Mouse (Mus musculus) liver, embryonic 11.5 days (tissue): ENCODE measurements around the gene Gm21885. TPM values are rescaled to one million over a fixed set of nuclear protein-coding genes. Genes with fewer than 3 reads are reported as not detected.

ENCODE experiments used
- ATAC-seq: fragments of 200-750 bp; cut with Nextera tagmentation; replicated peaks from 2 replicates; pipeline ENCODE4 v1.8.0; 2017; ENCODE audit warnings: moderate number of reproducible peaks, mild to moderate bottlenecking, moderate TSS enrichment, moderate library complexity; ENCODE audit not compliant: low FRiP score
- DNase-seq: peaks from one replicate; pipeline ENCODE4 v3.0.0-alpha.2; 2017; ENCODE audit warnings: low spot score
- H3K27ac ChIP-seq: fragments of 300-500 bp; sonication (generic); 2 replicates; pipeline ENCODE4 v1.5.1; 2014; ENCODE audit warnings: mild to moderate bottlenecking, low read depth, low read length, control low read depth
- H3K27me3 ChIP-seq: fragments of 300-500 bp; sonication (generic); replicated peaks from 2 replicates; pipeline ENCODE4 v1.6.1; 2014; ENCODE audit warnings: low read length, mixed read lengths; ENCODE audit not compliant: control insufficient read depth, insufficient read depth
- H3K36me3 ChIP-seq: fragments of 300-500 bp; sonication (generic); 2 replicates; pipeline ENCODE4 v1.6.1; 2014; ENCODE audit warnings: mild to moderate bottlenecking, low read length, moderate library complexity, mixed read lengths; ENCODE audit not compliant: control insufficient read depth, insufficient read depth
- H3K4me1 ChIP-seq: fragments of 300-500 bp; sonication (generic); replicated peaks from 2 replicates; pipeline ENCODE4 v1.6.1; 2014; ENCODE audit warnings: low read length, mixed read lengths; ENCODE audit not compliant: control insufficient read depth, insufficient read depth
- H3K4me2 ChIP-seq: fragments of 300-500 bp; sonication (generic); 2 replicates; pipeline ENCODE4 v1.6.1; 2014; ENCODE audit warnings: mild to moderate bottlenecking, control low read depth, moderate library complexity
- H3K4me3 ChIP-seq: fragments of 300-500 bp; sonication (generic); 2 replicates; pipeline ENCODE4 v1.5.1; 2014; ENCODE audit warnings: low read depth, low read length, control low read depth
- H3K9ac ChIP-seq: fragments of 300-500 bp; sonication (generic); 2 replicates; pipeline ENCODE4 v1.6.1; 2014; ENCODE audit warnings: low read depth, low read length, control low read depth
- H3K9me3 ChIP-seq: fragments of 300-500 bp; sonication (generic); 2 replicates; pipeline ENCODE4 v1.6.1; 2016; ENCODE audit warnings: low read length, inconsistent platforms, mixed read lengths; ENCODE audit not compliant: control insufficient read depth
- WGBS: fragments of 180-500 bp; shearing (Covaris S2); extraction: QIAGEN DNeasy Blood & Tissue Kit; methylation state at CpG from one replicate; pipeline ENCODE4 v1.1.7; 2014; 5-methylcytosine and 5-hydroxymethylcytosine counted together
- polyA plus RNA-seq: library from polyadenylated mRNA; unstranded; fragments of >200 nt; fragmentation: Nextera tagmentation; extraction: Ambion mirVana; gene quantifications from 2 replicates; pipeline ENCODE4 v1.2.1, GENCODE M21; 2014

Gene Gm21885
- polyA plus RNA-seq, 1 experiment from 2014 or later = not detected

DNA sequence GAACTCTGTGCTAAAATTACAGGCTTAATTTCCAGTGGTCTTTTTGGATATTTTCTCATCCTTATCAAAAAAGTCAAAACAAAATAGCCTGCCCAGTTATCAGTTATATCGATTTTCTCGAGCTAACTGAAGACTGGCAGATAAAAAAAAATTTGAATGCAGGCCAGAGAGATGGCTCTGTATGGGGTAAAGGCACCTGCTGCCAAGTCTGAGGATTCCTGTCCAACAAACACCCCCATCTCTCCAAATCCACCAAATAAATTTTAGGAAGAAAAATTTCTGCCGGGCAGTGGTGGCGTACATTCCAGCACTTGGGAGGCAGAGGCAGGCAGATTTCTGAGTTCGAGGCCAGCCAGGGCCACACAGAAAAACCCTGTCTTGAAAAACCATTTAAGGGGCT, 36.4 kb downstream of the Gm21885 start:
- Histone ChIP-seq H3K9me3 (no peaks in the 10 kb centered on the region), H3K9ac (no peak overlapping the region), H3K4me2 (peak overlapping the region; percentile 26), H3K4me1 (peaks cover 58% of the 10 kb centered on the region), H3K27ac (no peak overlapping the region), H3K27me3 (no peaks in the 10 kb centered on the region), H3K4me3 (0 out of 2 replicates have a peak overlapping the region, but pooled peaks have one; percentile 5), H3K36me3 (peaks cover 4% of the 10 kb centered on the region; the same call in 1 of the 2 replicates)
- 68% methylated on average over 5 of the region's 5 CpGs for WGBS
- ATAC-seq = no peak
- no peak for DNase-seq

DNA sequence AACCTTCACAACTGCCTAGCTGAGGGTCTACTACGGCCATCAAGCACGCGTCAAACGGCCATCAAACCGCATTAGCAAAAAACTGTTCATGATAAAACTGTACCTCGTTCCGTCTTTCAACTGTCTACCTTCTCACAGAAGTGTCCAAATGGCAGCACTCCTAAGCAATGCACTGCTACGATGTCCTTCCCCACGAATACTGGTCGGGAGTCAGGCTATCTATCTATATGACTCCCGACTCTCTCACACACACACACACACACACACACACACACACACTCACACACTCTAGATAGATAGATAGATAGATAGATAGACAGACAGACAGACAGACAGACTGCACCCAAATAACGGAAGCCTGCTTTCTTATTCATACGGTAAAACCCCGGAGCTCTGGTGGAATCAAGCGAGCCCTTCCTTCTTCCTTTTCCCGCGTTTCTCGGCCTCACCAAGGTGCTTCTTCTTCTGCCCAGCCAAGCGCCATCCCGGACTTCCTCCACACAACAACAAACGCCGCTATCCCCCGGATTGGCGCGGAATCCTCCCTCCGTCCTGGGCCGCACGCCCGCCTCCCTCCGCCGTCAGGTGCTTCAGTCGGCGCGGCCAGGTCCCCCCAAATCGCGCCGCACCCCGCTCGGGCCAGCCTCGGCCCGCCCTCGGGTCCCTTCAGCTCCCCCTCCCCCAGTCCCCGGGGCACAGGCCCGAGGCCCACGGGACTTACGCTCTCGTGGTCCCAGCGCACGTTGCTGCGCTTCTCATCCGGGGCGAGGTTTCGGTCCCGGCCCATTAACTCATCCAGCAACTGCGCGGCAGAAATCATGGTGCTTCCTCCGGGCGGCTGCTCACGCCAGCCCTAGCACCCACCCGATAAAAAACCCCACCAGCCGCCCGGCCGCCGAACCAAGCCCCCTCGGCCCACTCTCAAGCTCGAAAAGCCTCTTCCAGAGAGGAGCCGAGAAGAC, 39.6 kb downstream of the Gm21885 start:
- DNase-seq (peak; percentile 65), ATAC-seq (peak; percentile 62)
- H3K27me3 ChIP-seq = no peaks in the 10 kb centered on the region
- H3K4me1 ChIP-seq = peaks cover 33% of the 10 kb centered on the region
- H3K27ac ChIP-seq = peak overlapping the region; percentile 96
- WGBS = under 1% methylated on average over 67 of the region's 67 CpGs
- peak overlapping the region; percentile 99 for H3K4me3 ChIP-seq
- H3K4me2 ChIP-seq = peak overlapping the region; percentile 78
- H3K9me3 ChIP-seq = no peaks in the 10 kb centered on the region
- peak overlapping the region; percentile 100 for H3K9ac ChIP-seq
- peaks cover 4% of the 10 kb centered on the region; the same call in 1 of the 2 replicates for H3K36me3 ChIP-seq

DNA sequence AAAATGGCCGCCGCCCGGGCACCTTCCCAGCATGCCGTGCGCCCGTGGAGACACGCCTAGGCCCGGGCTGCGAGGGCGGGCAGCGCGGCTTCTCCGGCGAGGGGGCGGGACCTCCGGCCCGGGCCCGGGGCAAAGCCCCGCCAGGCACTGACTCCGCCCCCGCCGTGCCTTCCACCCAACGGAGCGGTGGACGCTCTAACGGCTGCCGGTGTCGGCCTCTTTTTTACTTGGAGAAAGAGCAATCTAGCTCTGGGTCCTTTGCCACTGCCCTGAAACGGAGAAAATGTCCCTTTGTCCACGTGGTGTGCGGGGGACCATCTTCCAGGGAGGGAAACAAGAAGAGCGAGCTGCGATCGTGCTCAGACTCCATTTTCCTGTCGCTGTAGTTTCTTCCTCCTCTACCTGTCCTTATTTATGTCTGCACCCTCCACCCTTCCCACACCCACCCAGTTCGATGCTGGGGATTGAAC, 40.3 kb downstream of the Gm21885 start, which contains the start of gene Luc7l3:
Gene Luc7l3 (minus strand): TSS at position 58 of the 470 bp plus-strand sequence.
- H3K4me2 ChIP-seq = peak within 1 kb of the TSS; percentile 78
- peak; percentile 94 for DNase-seq
- H3K27ac ChIP-seq = peak within 1 kb of the TSS; percentile 96
- no peaks in the 10 kb centered on the region for H3K27me3 ChIP-seq
- peaks cover 4% of the 10 kb centered on the region; the same call in 1 of the 2 replicates for H3K36me3 ChIP-seq
- peak within 1 kb of the TSS; percentile 99 for H3K4me3 ChIP-seq
- no peaks in the 10 kb centered on the region for H3K9me3 ChIP-seq
- WGBS = under 1% methylated on average over 33 of the region's 36 CpGs
- peak within 1 kb of the TSS; percentile 100 for H3K9ac ChIP-seq
- H3K4me1 ChIP-seq = peaks cover 28% of the 10 kb centered on the region
- ATAC-seq = peak; percentile 93

DNA sequence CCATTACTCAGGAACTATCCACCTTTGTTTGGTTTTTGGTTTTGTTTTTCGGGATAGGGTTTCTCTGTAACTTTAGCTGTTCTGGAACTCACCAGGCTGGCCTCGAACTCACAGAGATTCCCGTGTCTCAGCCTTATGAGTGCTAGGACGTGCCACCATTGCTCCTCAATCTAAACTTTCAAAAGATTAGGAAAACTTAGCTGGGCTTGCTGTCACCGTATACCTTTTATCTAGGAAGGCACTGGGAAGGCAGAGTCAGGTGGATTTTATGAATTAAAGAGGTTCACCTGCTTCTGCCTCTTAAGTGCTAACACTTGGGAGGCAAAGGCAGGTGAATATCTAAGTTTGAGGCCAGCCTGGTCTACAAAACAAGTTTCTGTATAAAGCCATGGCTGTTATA, 41.0 kb downstream of the Gm21885 start:
- H3K9me3 ChIP-seq = no peaks in the 10 kb centered on the region
- ATAC-seq (no peak), DNase-seq (no peak)
- peak overlapping the region; percentile 78 for H3K4me2 ChIP-seq
- H3K36me3 ChIP-seq = peaks cover 4% of the 10 kb centered on the region; the same call in 1 of the 2 replicates
- peaks cover 23% of the 10 kb centered on the region for H3K4me1 ChIP-seq
- peak overlapping the region; percentile 96 for H3K27ac ChIP-seq
- 35% methylated on average over 5 of the region's 5 CpGs for WGBS
- H3K27me3 ChIP-seq = no peaks in the 10 kb centered on the region
- H3K9ac ChIP-seq = peak overlapping the region; percentile 100
- peak overlapping the region; percentile 99 for H3K4me3 ChIP-seq

DNA sequence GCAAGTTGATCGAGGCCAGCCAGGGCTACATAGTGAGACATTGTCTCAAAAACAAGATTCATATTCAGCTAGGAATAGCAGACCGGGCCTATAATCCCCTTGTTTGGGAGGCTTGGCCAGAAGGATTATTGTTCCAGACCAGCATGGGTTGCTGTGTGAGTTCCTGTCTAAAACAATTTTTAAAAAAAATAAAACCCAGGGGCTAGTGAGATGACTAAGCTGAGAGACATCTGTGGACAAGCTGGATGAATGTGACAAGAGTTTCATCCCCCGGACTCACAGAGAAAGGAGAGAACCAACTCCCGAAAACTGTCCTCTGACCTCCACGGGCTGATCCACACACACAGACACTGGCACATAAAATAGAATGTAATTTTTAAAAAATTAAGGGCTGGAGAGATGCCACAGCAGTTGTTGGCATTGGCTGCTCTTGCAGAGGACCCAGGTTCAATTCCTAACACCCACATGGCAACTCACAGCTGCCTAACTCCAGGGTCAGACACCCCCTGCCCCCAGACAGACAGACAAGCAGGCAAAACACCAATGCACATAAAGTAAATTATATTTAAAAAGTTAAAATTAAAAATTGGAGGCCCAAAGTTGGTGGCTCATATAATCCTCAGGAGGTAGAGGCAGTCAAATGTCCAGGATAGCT, 41.7 kb downstream of the Gm21885 start:
- Histone ChIP-seq H3K4me1 (peaks cover 17% of the 10 kb centered on the region), H3K9ac (peak overlapping the region; percentile 100; the same call in 1 of the 2 replicates), H3K9me3 (no peaks in the 10 kb centered on the region), H3K27me3 (no peaks in the 10 kb centered on the region), H3K36me3 (peaks cover 4% of the 10 kb centered on the region; the same call in 1 of the 2 replicates), H3K27ac (no peak overlapping the region; the same call in 1 of the 2 replicates), H3K4me3 (no peak overlapping the region), H3K4me2 (no peak overlapping the region)
- DNase-seq = no peak
- no peak for ATAC-seq
- 91% methylated on average over 5 of the region's 5 CpGs for WGBS

DNA sequence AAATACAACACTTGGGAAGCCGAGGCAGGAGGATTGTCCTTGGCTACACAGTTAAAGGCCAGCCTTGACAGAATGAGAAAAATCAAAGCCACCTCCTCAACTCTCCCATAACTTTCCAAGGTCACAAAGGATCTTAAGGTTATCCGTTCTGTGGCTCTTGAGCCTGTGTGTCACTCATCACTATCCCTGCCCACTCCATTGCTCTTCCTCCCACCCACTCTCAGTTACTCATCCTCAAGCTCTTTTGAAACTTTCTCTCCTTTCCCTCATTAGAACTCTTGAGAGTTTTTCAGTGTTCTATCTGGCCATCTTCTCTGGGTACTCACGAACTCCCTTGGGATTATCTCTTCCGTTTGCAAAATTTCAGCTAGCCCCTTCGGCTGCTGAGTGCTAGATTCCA, 42.9 kb downstream of the Gm21885 start:
- H3K9me3 ChIP-seq = no peaks in the 10 kb centered on the region
- no peak overlapping the region for H3K9ac ChIP-seq
- no peak overlapping the region for H3K4me3 ChIP-seq
- peaks cover 1% of the 10 kb centered on the region; the same call in 1 of the 2 replicates for H3K36me3 ChIP-seq
- no peaks in the 10 kb centered on the region for H3K27me3 ChIP-seq
- H3K4me1 ChIP-seq = peaks cover 13% of the 10 kb centered on the region
- 82% methylated on average over 5 of the region's 5 CpGs for WGBS
- no peak for DNase-seq
- no peak for ATAC-seq
- no peak overlapping the region for H3K27ac ChIP-seq
- H3K4me2 ChIP-seq = no peak overlapping the region

DNA sequence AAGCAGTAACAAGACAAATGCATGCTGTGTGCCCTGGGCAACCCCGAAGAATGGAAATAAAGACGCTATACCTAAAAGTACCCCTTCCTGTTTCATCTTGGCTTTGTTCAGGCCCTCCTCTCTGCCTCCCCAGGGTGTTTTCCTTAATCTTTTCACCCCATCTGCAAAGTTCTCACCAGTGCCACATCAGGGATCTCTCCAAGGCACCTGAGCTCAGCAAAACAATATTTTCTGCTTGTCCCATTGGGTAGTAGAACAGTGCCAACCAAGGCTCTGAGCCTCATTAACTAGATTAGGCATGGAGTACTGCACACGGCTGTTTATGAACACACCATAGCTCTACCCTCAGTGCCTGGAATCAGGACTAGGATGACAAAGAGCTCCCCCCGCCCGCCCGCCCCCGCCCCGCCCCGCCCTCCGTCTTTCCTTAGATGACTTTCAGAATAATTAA, 45.3 kb downstream of the Gm21885 start:
- DNase-seq (no peak), ATAC-seq (no peak)
- no peak overlapping the region for H3K27ac ChIP-seq
- H3K4me1 ChIP-seq = peaks cover 8% of the 10 kb centered on the region
- H3K9ac ChIP-seq = no peak overlapping the region
- H3K4me2 ChIP-seq = peak overlapping the region; percentile 78
- no peaks in the 10 kb centered on the region for H3K9me3 ChIP-seq
- WGBS = 14% methylated on average over 10 of the region's 10 CpGs
- peak overlapping the region; percentile 84 for H3K4me3 ChIP-seq
- no peaks in the 10 kb centered on the region for H3K27me3 ChIP-seq
- H3K36me3 ChIP-seq = no peaks in the 10 kb centered on the region
